Mouse (Mus musculus): ENCODE data around the gene Nr2c1. TPM values are rescaled to one million over a fixed set of nuclear protein-coding genes. Genes with fewer than 3 reads are reported as not detected.

Gene Nr2c1
- polyA plus RNA-seq, 1 experiment: 7.1 TPM

GRCm38 (mm10) chr10:94211725-94212124, 63.9 kb downstream of the Nr2c1 start:
- H3K4me1 ChIP-seq (ENCODE audit: control insufficient read depth, insufficient read depth, insufficient read length, low read length): no peaks in the 10 kb centered on the region
- no peak overlapping the region for H3K27ac ChIP-seq (replicated peaks; ENCODE audit: low read depth, low read length)
- H3K4me3 ChIP-seq (ENCODE audit: insufficient read depth, low read depth, low read length): no peak overlapping the region

- H3K27ac ChIP-seq (replicated peaks; ENCODE audit: low read depth, low read length): no peak overlapping the region
- H3K4me3 ChIP-seq (ENCODE audit: insufficient read depth, low read depth, low read length): no peak overlapping the region
- H3K4me1 ChIP-seq (ENCODE audit: control insufficient read depth, insufficient read depth, insufficient read length, low read length): no peaks in the 10 kb centered on the region
Observed at GRCm38 (mm10) chr10:94225026-94225750, 77.4 kb downstream of the Nr2c1 start.

- Histone ChIP-seq H3K4me3 (ENCODE audit: insufficient read depth, low read depth, low read length) (no peak overlapping the region), H3K27ac (replicated peaks; ENCODE audit: low read depth, low read length) (no peak overlapping the region), H3K4me1 (ENCODE audit: control insufficient read depth, insufficient read depth, insufficient read length, low read length) (no peaks in the 10 kb centered on the region)
Observed at GRCm38 (mm10) chr10:94230172-94230981, 82.6 kb downstream of the Nr2c1 start.

- Histone ChIP-seq H3K4me1 (ENCODE audit: control insufficient read depth, insufficient read depth, insufficient read length, low read length) (no peaks in the 10 kb centered on the region), H3K27ac (replicated peaks; ENCODE audit: low read depth, low read length) (no peak overlapping the region), H3K4me3 (ENCODE audit: insufficient read depth, low read depth, low read length) (no peak overlapping the region)
Observed at GRCm38 (mm10) chr10:94231025-94231424, 83.2 kb downstream of the Nr2c1 start.

GRCm38 (mm10) chr10:94235200-94235599, 87.4 kb downstream of the Nr2c1 start:
- no peak overlapping the region for H3K27ac ChIP-seq (replicated peaks; ENCODE audit: low read depth, low read length)
- no peaks in the 10 kb centered on the region for H3K4me1 ChIP-seq (ENCODE audit: control insufficient read depth, insufficient read depth, insufficient read length, low read length)
- no peak overlapping the region for H3K4me3 ChIP-seq (ENCODE audit: insufficient read depth, low read depth, low read length)

GRCm38 (mm10) chr10:94241346-94241745, 93.5 kb downstream of the Nr2c1 start:
- no peak overlapping the region for H3K4me3 ChIP-seq (ENCODE audit: insufficient read depth, low read depth, low read length)
- no peaks in the 10 kb centered on the region for H3K4me1 ChIP-seq (ENCODE audit: control insufficient read depth, insufficient read depth, insufficient read length, low read length)
- H3K27ac ChIP-seq (replicated peaks; ENCODE audit: low read depth, low read length): no peak overlapping the region; the same call in 1 of the 2 replicates

Other genes with a start within 250 kb of the Nr2c1 start
- 8.2 and 11.4 TPM in 2 replicates for gene Vezt, start 112.2 kb upstream of the Nr2c1 start, polyA plus RNA-seq (2012; ENCODE audit: insufficient read depth, insufficient read length, missing spikeins)
- gene Fgd6, start 112.0 kb upstream of the Nr2c1 start, polyA plus RNA-seq (2012; ENCODE audit: insufficient read depth, insufficient read length, missing spikeins): 0.92 and 1.5 TPM in 2 replicates
- 1,297 and 1,423 TPM in 2 replicates for gene Ndufa12, start 50.7 kb downstream of the Nr2c1 start, polyA plus RNA-seq (2012; ENCODE audit: insufficient read depth, insufficient read length, missing spikeins)
- gene Gm4792, start 150.7 kb downstream of the Nr2c1 start, polyA plus RNA-seq (2012; ENCODE audit: insufficient read depth, insufficient read length, missing spikeins): not detected in 2 replicates
- 16.3 and 20.7 TPM in 2 replicates for gene Tmcc3, start 163.9 kb downstream of the Nr2c1 start, polyA plus RNA-seq (2012; ENCODE audit: insufficient read depth, insufficient read length, missing spikeins)

Data from brown adipose tissue, adult 24 weeks (tissue).